In the genomic region with DNA sequence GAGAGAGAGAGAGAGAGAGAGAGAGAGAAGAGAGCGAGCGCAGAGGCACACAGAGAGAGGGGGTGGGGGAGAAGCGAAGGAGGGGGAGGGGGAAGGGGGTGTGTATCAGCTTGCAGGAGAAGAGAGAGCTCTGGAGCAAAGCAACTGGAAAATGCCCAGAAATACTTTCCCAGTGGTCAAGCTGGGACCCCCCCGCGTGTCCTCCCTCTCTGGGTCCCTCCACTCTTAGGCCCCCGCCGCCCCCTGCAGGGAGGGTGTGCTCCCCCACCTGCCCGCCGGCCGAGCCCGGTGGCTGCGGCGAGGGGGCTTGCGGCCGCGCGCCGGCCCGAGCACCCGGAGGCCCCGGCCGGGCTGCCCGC, we compare ENCODE assay signal across 8 mouse cellular contexts. TPM values are rescaled to one million over a fixed set of nuclear protein-coding genes. Genes with fewer than 3 reads are reported as not detected.
DNase-seq lines count a peak whose midpoint lies in the region; ATAC-seq and TF ChIP-seq lines count a peak whose summit lies in the region.

No protein-coding gene starts in this region.

- intact Hi-C loops in left cerebral cortex, adult 2 months (cut with DNase I): loop anchor here (5.0 kb wide), 3 partner anchors 85 to 805 kb away; no protein-coding TSS in a partner anchor
- intact Hi-C loops in left cerebral cortex, postnatal 25 days (cut with DNase I): loop anchor here (2.0 to 10.0 kb wide), 3 partner anchors 47 to 805 kb away; no protein-coding TSS in a partner anchor

- peak; percentile 16; the same call in 1 of the 2 replicates for ATAC-seq in forebrain, embryonic 11.5 days (replicated peaks; ENCODE audit: low FRiP score)
- ATAC-seq in neural tube, embryonic 12.5 days (ENCODE audit: low FRiP score, low read depth): peak; percentile 34

- peak; percentile 22 to 31 for DNase-seq in left cerebral cortex, adult 2 months (ENCODE audit: extremely low spot score in 1 of 2, low spot score in 2 of 2)
- no peak for DNase-seq in left cerebral cortex, postnatal 25 days (ENCODE audit: low spot score in 2 of 2)
- DNase-seq in forebrain, embryonic 11.5 days (ENCODE audit: low spot score): peak; percentile 81
- peak; percentile 10 to 23 for DNase-seq in layer of hippocampus, postnatal 36 days
- no peak for DNase-seq in natural killer cell, adult 2 months (ENCODE audit: low spot score in 2 of 2)
- DNase-seq in B cell, adult 2 months: no peak

- no peaks in the 10 kb centered on the region for H3K36me3 ChIP-seq in forebrain, embryonic 11.5 days (ENCODE audit: control insufficient read depth, insufficient read depth, low read length)
- no peaks in the 10 kb centered on the region for H3K36me3 ChIP-seq in neural tube, embryonic 12.5 days

- H3K9me3 ChIP-seq in forebrain, embryonic 11.5 days (ENCODE audit: control insufficient read depth, low read length): no peaks in the 10 kb centered on the region
- no peaks in the 10 kb centered on the region for H3K9me3 ChIP-seq in neural tube, embryonic 12.5 days

- H3K4me3 ChIP-seq in left cerebral cortex, adult 2 months: peak overlapping the region; percentile 45
- peak overlapping the region; percentile 26; the same call in 1 of the 2 replicates for H3K4me3 ChIP-seq in brown adipose tissue, adult 24 weeks (ENCODE audit: insufficient read depth, low read depth, low read length)
- H3K4me3 ChIP-seq in forebrain, embryonic 11.5 days (ENCODE audit: low read depth, low read length): peak overlapping the region; percentile 85
- H3K4me3 ChIP-seq in neural tube, embryonic 12.5 days: peak overlapping the region; percentile 85

- no peak overlapping the region for H3K27ac ChIP-seq in left cerebral cortex, adult 2 months
- no peak overlapping the region for H3K27ac ChIP-seq in brown adipose tissue, adult 24 weeks (replicated peaks; ENCODE audit: low read depth, low read length)
- peak overlapping the region; percentile 99 for H3K27ac ChIP-seq in forebrain, embryonic 11.5 days (ENCODE audit: low read depth, low read length)
- H3K27ac ChIP-seq in neural tube, embryonic 12.5 days: peak overlapping the region; percentile 97

- 1% methylated on average over 17 of the region's 23 CpGs for WGBS in forebrain, embryonic 11.5 days
- 2% methylated on average over 20 of the region's 23 CpGs for WGBS in neural tube, embryonic 12.5 days

- H3K9ac ChIP-seq in forebrain, embryonic 11.5 days (ENCODE audit: low read length): peak overlapping the region; percentile 99
- peak overlapping the region; percentile 99 for H3K9ac ChIP-seq in neural tube, embryonic 12.5 days

- H3K4me2 ChIP-seq in forebrain, embryonic 11.5 days (ENCODE audit: low read depth, low read length, severe bottlenecking): peak overlapping the region; percentile 54
- H3K4me2 ChIP-seq in neural tube, embryonic 12.5 days (replicated peaks): peak overlapping the region; percentile 58

- H3K27me3 ChIP-seq in forebrain, embryonic 11.5 days (ENCODE audit: control insufficient read depth, insufficient read depth, low read length): no peaks in the 10 kb centered on the region
- no peaks in the 10 kb centered on the region for H3K27me3 ChIP-seq in neural tube, embryonic 12.5 days (replicated peaks)

- no peaks in the 10 kb centered on the region for H3K4me1 ChIP-seq in brown adipose tissue, adult 24 weeks (ENCODE audit: control insufficient read depth, insufficient read depth, insufficient read length, low read length)
- peaks cover 11% of the 10 kb centered on the region for H3K4me1 ChIP-seq in forebrain, embryonic 11.5 days (replicated peaks; ENCODE audit: control insufficient read depth, insufficient read depth, low read length)
- peaks cover 37% of the 10 kb centered on the region for H3K4me1 ChIP-seq in neural tube, embryonic 12.5 days

- no peak for TF ChIP-seq CTCF in left cerebral cortex, adult 2 months (IDR thresholded peaks at IDR 0.05)

RNA-seq across cellular contexts. Expression of gene Npas3, which starts 3.7 kb away (rescaled TPM):
- total RNA-seq in left cerebral cortex, adult 2 months (2021): 10 to 100 TPM; 18.0 to 21.1 TPM
- 10 to 100 TPM; 19.0 to 25.4 TPM for total RNA-seq in left cerebral cortex, postnatal 25 days (2021)
- not detected in 2 replicates for polyA plus RNA-seq in brown adipose tissue, adult 24 weeks (2012; ENCODE audit: insufficient read depth, insufficient read length, missing spikeins)
- polyA plus RNA-seq in forebrain, embryonic 11.5 days (2014; fragmentation: Nextera tagmentation; extraction: Ambion mirVana): 20.8 and 22.5 TPM in 2 replicates
- total RNA-seq in layer of hippocampus, postnatal 36 days (2021): 10 to 100 TPM; 21.7 to 33.0 TPM
- 20.0 and 21.4 TPM in 2 replicates for polyA plus RNA-seq in neural tube, embryonic 12.5 days (2016; fragmentation: Nextera tagmentation; extraction: Ambion mirVana)

Comparison
In these comparisons a context has a peak if more than half of its experiments do, and no peak if none do; other contexts are left out.
1. DNase-seq: peak in left cerebral cortex, adult 2 months (2 of 2), forebrain, embryonic 11.5 days (single experiment) and layer of hippocampus, postnatal 36 days (2 of 2); none in left cerebral cortex, postnatal 25 days (0 of 2), natural killer cell, adult 2 months (0 of 2) and B cell, adult 2 months (0 of 2).
2. H3K27ac ChIP-seq: peak in forebrain, embryonic 11.5 days (single experiment) and neural tube, embryonic 12.5 days (single experiment); none in left cerebral cortex, adult 2 months (single experiment) and brown adipose tissue, adult 24 weeks (single experiment).
3. H3K4me3 ChIP-seq: peak in every context shown above with its lines; median percentile 85 in forebrain, embryonic 11.5 days; 85 in neural tube, embryonic 12.5 days; 45 in left cerebral cortex, adult 2 months; 26 in brown adipose tissue, adult 24 weeks.